In genomic region chr4:103004681-103005080, GRCm38 (mm10) we compare ENCODE assay signal across 40 mouse cellular contexts. TPM values are rescaled to one million over a fixed set of nuclear protein-coding genes. Genes with fewer than 3 reads are reported as not detected.
DNase-seq lines count a peak whose midpoint lies in the region; ATAC-seq lines count a peak whose summit lies in the region.
"Had no signal": no experiment of that assay in that cellular context is flagged by ENCODE, and none has a peak within 500 bp of the region (broad histone marks: within the 10 kb centered on the region; RNA-seq: fewer than 3 reads in every experiment).

No protein-coding gene starts in this region.

- no peaks in the 10 kb centered on the region for H3K9me3 ChIP-seq in neural tube, embryonic 14.5 days (ENCODE audit: control insufficient read depth, low read length)
- H3K9me3 ChIP-seq: heart, embryonic 12.5 days; midbrain, embryonic 12.5 days had no signal

- peak overlapping the region; percentile 49; the same call in 1 of the 2 replicates for H3K27ac ChIP-seq in neural tube, embryonic 14.5 days (ENCODE audit: low read depth, low read length)
- H3K27ac ChIP-seq: gastrocnemius, adult 2 months; heart, adult 2 months; hindbrain, embryonic 14.5 days; left cerebral cortex, adult 2 months; liver, embryonic 14.5 days; midbrain, embryonic 12.5 days had no signal

- ATAC-seq in neural tube, embryonic 14.5 days (ENCODE audit: low read depth), result peak; percentile 50; the same call in 1 of the 2 replicates
- no peak for ATAC-seq in megakaryocyte progenitor cell, adult 5-6 weeks (replicated peaks; ENCODE audit: poor library complexity)
- ATAC-seq: forebrain, embryonic 16.5 days; inflammation-experienced regulatory T-cells, adult 6 months had no signal

- no peaks in the 10 kb centered on the region for H3K27me3 ChIP-seq in neural tube, embryonic 14.5 days (ENCODE audit: control insufficient read depth, insufficient read depth, low read length)
- H3K27me3 ChIP-seq: CH12.LX; heart, embryonic 12.5 days; midbrain, embryonic 12.5 days had no signal

- no peak overlapping the region for H3K9ac ChIP-seq in neural tube, embryonic 14.5 days (replicated peaks; ENCODE audit: low read depth, low read length)
- H3K9ac ChIP-seq: heart, embryonic 12.5 days; hindbrain, embryonic 14.5 days; liver, embryonic 14.5 days; midbrain, embryonic 12.5 days had no signal

- DNase-seq in adrenal gland, postnatal 10 days, result peak; percentile 9
- DNase-seq in adrenal gland, adult 2 months, result no peak
- DNase-seq in thymus, postnatal 14 days, result peak; percentile 0
- DNase-seq in thymus, postnatal 0 days (ENCODE audit: low spot score), result no peak
- DNase-seq in MN1 (ENCODE audit: low spot score), result no peak
- DNase-seq in layer of hippocampus, postnatal 36 days, result no peak
- DNase-seq: adrenal gland, postnatal 25 days; cerebellum, adult 18-20 months; cerebellum, postnatal 10 days; gastrocnemius, adult 2 months; heart, adult 2 months; heart, postnatal 4 days; kidney, adult 11 months; kidney, postnatal 14 days; layer of hippocampus, adult 9-11 months; liver; lung, adult 2 months; lung, postnatal 14 days; right cerebral cortex, adult 18-20 months; spleen, adult 18-20 months; thymus, postnatal 36 days had no signal

- no peak overlapping the region for H3K4me2 ChIP-seq in neural tube, embryonic 14.5 days (ENCODE audit: low read depth, low read length)
- H3K4me2 ChIP-seq: heart, embryonic 12.5 days; hindbrain, embryonic 14.5 days; midbrain, embryonic 12.5 days had no signal

- no peaks in the 10 kb centered on the region for H3K36me3 ChIP-seq in neural tube, embryonic 14.5 days (ENCODE audit: control insufficient read depth, insufficient read depth, low read length)
- H3K36me3 ChIP-seq: heart, embryonic 12.5 days; midbrain, embryonic 12.5 days had no signal

- WGBS in neural tube, embryonic 14.5 days, result 56% methylated on average over 4 of the region's 4 CpGs

- H3K4me1 ChIP-seq in neural tube, embryonic 14.5 days (ENCODE audit: control insufficient read depth, insufficient read depth, low read length), result peaks cover 7% of the 10 kb centered on the region; the same call in 1 of the 2 replicates

- H3K4me3 ChIP-seq in neural tube, embryonic 14.5 days (ENCODE audit: low read depth, low read length), result no peak overlapping the region
- H3K4me3 ChIP-seq: gastrocnemius, adult 2 months; heart, adult 2 months; heart, embryonic 12.5 days; left cerebral cortex, adult 2 months; midbrain, embryonic 12.5 days had no signal

RNA-seq across cellular contexts. Expression of gene Insl5, which starts 22.0 kb away (rescaled TPM):
- not detected for total RNA-seq in adrenal gland, postnatal 10 days (2021)
- not detected for total RNA-seq in adrenal gland, adult 2 months (2021)
- polyA plus RNA-seq in adrenal gland, adult 2 months (2012; rRNA removed), result 0.27 TPM in 1 of 2 replicates, not detected in the other
- polyA plus RNA-seq in thymus, postnatal 0 days (2015; fragmentation: Nextera tagmentation; extraction: Ambion mirVana), result 13.6 and 17.9 TPM in 2 replicates
- 0.31 TPM in 1 of 2 replicates, not detected in the other for polyA plus RNA-seq in neural tube, embryonic 14.5 days (2014; fragmentation: Nextera tagmentation; extraction: Ambion mirVana)
- total RNA-seq in layer of hippocampus, postnatal 36 days (2021), result 1 to 10 TPM; 1.5 to 2.0 TPM
- total RNA-seq in megakaryocyte progenitor cell, adult 5-6 weeks (2015), result not detected in 2 replicates
- total RNA-seq in megakaryocyte progenitor cell, adult 5-6 weeks (2017), result not detected in 2 replicates
- total RNA-seq: adrenal gland, postnatal 25 days; CH12.LX; ES-E14; gastrocnemius, adult 2 months; gastrocnemius, postnatal 4 days; heart, adult 2 months; heart, postnatal 4 days; monocyte, adult 5-6 weeks had no signal
- polyA plus RNA-seq: C2C12; forebrain, embryonic 11.5 days; heart, adult 2 months; heart, embryonic 12.5 days; heart, postnatal 0 days; inflammation-experienced regulatory T-cells, adult 6 months; kidney, embryonic 14.5 days; liver, embryonic 14.5 days; lung, adult 2 months; midbrain, embryonic 12.5 days; neural tube, embryonic 11.5 days; stomach, embryonic 16.5 days had no signal

RNA-seq across cellular contexts. Expression of gene Tctex1d1, which starts 26.3 kb away (rescaled TPM):
- not detected for total RNA-seq in adrenal gland, postnatal 10 days (2021)
- not detected for total RNA-seq in adrenal gland, adult 2 months (2021)
- not detected in 2 replicates for polyA plus RNA-seq in adrenal gland, adult 2 months (2012; rRNA removed)
- 52.0 and 62.1 TPM in 2 replicates for polyA plus RNA-seq in thymus, postnatal 0 days (2015; fragmentation: Nextera tagmentation; extraction: Ambion mirVana)
- 1.7 and 3.8 TPM in 2 replicates for polyA plus RNA-seq in neural tube, embryonic 14.5 days (2014; fragmentation: Nextera tagmentation; extraction: Ambion mirVana)
- under 1 TPM; 0.80 to 0.94 TPM for total RNA-seq in layer of hippocampus, postnatal 36 days (2021)
- total RNA-seq in megakaryocyte progenitor cell, adult 5-6 weeks (2015), result 16.7 and 17.0 TPM in 2 replicates
- 10.2 and 15.9 TPM in 2 replicates for total RNA-seq in megakaryocyte progenitor cell, adult 5-6 weeks (2017)
- total RNA-seq: adrenal gland, postnatal 25 days; CH12.LX; ES-E14; gastrocnemius, adult 2 months; heart, adult 2 months; heart, postnatal 4 days; monocyte, adult 5-6 weeks had no signal
- polyA plus RNA-seq: C2C12; heart, embryonic 12.5 days; heart, postnatal 0 days; lung, adult 2 months; midbrain, embryonic 12.5 days had no signal

Comparison
In these comparisons a context has a peak if more than half of its experiments do, and no peak if none do; other contexts are left out.
1. DNase-seq: peak in adrenal gland, postnatal 10 days (single experiment) and thymus, postnatal 14 days (single experiment); none in adrenal gland, adult 2 months (single experiment), thymus, postnatal 0 days (single experiment), MN1 (single experiment) and layer of hippocampus, postnatal 36 days (0 of 2).
2. RNA of gene Tctex1d1, which starts 26.3 kb away (total RNA-seq): 10.2 to 17.0 TPM in megakaryocyte progenitor cell, adult 5-6 weeks; 0.80 to 0.94 TPM in layer of hippocampus, postnatal 36 days, not detected in adrenal gland, adult 2 months and not detected in adrenal gland, postnatal 10 days; every median in the first group is over 4 times any median in the second.